Mouse (Mus musculus): ENCODE measurements at regions not wholly inside any gene's neighbourhood (a gene's known extent, or its start where the extent isn't known, plus 50 kb on each side); places are given as distances from the start of the nearest gene placed in this dataset.
A peak's percentile ranks its signal among the peaks of the same experiment; 100 is the strongest.

DNA sequence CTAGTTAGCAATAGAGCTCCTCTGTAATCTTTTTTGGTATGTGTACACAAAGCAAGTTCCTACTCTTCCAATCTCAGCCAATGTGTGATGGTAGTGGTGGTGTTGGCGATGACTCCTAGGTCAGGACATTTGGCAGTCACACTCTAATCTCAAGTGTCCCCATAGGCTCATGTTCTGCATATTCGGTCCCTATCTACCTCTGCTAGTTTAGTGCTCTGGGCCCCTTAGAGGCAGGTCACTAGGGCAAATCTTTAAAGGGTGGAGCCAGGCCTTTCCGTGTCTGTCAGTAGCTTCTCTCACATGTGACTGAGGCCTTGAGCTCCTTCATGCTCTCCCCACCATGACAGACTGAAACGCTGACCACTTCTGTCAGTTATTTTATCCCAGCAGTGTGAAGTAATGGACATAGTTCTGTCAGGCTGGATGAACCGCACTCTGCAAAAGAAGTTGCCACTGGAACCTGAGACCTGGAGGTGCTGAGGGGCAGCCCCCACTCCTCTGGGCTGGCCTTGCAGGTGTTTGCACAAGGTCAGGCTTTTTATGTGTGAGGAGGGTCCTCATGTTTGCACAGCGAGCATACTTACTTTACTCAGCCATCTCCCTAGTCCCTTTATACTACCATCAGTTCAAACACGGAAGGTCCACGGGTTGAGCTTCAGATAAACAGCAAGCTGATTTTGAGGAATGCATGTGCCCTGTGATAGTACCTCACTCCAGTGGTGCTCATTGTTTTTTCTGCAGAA is 75.3 kb upstream of the Ywhaq start:
- DNase-seq (ENCODE audit: inconsistent age in 2 of 2, low spot score in 1 of 2) = no peak

DNA sequence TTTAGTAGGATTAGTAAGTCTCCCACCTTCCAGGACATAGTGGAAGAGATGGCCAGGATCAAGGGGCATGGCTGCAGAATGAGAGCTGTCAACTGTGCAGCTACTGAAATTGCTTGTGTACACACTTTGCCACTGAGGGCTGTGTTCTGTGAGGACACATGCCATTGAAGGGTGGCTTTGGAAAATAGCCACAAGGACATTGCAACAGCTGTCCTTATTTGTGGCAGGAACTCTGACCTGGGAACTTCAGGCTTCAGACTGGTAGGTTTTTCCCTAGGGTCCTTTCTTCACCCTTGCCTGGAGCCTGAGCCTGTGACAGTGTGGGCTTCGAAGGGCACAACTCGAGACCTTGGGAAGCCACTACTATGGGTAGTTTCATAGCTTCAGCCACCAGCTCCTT is 64.2 kb upstream of the Ywhaq start:
- DNase-seq (ENCODE audit: inconsistent age in 2 of 2, low spot score in 1 of 2) = peak in 1 of 2 experiments; percentile 51

DNA sequence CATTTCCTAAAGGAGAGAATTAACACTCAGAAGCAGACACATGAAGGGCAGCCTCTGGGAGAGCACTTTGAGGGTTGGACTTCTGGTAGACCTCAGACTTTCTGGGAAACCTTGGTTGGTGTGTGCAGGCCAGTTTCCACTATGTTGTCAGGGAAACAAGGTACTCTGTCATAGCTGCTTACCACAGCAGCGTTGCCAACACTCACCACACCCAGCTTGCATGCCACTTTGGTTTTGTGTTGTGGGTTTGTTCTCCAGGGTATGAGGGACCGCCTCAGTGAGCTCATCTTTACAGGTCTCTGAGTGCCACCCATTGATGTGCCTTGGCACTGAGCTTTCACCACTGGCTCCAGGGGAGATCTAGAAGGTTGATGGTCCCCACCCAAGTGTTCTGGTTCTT is 62.8 kb upstream of the Ywhaq start:
- DNase-seq (ENCODE audit: inconsistent age in 2 of 2, low spot score in 1 of 2) = no peak

DNA sequence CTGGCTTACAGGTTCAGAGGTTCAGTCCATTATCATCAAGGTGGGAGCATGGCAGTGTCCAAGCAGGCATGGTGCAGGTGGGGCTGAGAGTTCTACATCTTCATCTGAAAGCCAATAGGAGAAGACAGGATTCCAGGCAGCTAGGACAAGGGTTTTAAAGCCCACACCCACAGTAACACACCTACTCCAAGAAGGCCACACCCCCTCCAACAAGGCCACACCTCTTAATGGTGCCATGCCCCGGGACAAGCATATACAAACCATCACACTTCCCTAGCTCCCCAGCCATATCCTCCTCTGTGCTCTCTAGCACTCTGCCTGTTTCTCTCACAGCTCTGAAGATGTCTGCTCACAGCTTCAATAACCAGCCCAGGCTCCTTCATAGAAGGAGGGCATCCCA is 61.8 kb upstream of the Ywhaq start:
- DNase-seq (ENCODE audit: inconsistent age in 2 of 2, low spot score in 1 of 2) = no peak

DNA sequence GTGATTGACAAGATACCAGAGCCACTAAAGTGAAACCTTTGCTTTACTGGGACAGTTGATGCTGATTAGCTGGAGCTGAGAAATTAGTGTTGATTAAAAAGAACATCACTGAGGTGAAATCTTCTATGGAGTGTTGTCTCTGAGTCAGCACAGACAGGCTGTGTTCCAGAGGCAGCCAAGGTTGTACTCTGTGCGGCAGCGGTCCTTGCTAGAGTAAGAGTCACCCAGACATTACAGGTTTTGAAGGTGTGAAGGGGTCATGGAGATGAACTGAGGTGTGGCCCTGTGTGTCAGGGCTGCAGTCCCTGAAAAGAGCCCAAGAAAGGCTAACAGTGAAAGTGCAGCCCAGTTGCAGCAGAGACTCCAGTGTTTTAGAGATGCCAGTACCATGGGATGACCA is 59.1 kb upstream of the Ywhaq start:
- DNase-seq (ENCODE audit: inconsistent age in 2 of 2, low spot score in 1 of 2) = peak; percentile 33 to 71

DNA sequence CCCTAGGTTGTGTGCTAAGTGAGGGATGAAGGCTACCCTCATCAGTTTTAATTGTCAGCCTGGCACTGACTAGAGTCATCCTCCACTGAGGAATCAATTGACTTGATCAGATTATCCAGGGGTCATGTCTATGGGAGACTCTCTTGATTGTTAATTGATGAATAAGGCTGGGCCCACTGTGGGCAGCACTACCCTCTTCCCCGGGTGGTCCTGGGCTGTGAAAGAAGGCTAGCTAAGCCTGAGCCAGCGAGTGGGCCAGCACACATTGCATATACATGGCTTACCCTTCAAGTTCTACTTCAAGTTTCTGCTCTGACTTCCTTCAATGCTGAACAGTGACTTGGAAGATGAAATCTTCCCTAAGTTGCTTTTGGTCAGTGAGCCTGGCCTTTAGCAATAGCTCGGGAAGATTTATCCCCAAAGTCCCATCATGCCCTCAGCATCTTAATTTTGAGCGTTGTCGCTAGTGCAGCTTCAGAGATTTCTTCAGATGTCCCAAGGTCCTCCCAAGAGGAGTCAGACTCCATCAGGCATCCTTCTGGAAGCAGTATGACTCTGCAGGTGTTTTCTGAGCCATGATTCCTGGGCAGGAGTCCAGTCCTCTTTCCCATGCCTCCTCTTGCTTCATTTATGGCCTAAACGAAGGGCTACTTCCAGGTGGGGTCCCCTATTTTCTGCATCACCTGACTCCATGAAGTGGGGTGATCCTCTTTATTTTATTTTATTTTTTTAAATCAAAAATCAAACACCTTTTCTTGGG is 55.7 kb upstream of the Ywhaq start:
- DNase-seq (ENCODE audit: inconsistent age in 2 of 2, low spot score in 1 of 2) = no peak

DNA sequence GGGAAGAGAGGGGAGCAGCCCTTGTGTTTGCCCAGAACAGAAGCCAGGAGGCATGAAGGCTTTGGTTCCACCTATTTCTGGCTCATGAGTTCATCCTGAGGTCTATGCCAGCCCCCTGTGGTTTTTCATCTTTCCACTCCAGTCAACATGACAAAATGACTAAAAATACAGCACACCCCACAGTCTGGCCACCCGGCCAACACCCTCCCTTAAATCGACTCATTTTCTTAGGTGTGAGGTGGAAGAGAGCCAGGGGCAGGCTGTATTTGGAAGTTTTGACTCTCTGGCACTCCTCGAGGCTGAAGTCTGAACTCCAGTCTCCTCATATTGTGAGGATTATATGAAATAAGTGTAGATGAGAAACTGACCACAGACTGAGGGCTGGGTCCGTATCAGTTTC is 55.0 kb upstream of the Ywhaq start:
- peak in 1 of 2 experiments; percentile 21 for DNase-seq (ENCODE audit: inconsistent age in 2 of 2, low spot score in 1 of 2)

DNA sequence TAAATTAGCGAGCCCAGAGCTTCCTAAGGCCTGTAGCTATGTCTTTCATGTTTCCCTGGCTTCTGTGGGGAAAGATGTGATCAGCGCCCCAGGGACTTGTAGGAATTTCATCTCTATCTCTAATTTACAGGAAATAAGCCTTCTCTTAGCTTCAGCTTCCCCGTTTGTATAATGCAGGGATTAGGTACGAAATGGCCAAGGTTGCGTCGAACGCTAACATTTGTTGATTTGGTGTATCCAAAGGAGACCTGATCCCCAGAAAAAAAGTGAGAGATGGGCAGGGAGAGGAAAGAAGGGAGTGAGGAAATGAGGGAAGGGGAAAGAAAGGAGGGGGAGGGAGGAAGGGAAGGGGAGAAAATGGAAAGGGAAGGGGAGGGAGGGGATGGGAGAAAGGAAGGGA is 54.5 kb upstream of the Ywhaq start:
- no peak for DNase-seq (ENCODE audit: inconsistent age in 2 of 2, low spot score in 1 of 2)

DNA sequence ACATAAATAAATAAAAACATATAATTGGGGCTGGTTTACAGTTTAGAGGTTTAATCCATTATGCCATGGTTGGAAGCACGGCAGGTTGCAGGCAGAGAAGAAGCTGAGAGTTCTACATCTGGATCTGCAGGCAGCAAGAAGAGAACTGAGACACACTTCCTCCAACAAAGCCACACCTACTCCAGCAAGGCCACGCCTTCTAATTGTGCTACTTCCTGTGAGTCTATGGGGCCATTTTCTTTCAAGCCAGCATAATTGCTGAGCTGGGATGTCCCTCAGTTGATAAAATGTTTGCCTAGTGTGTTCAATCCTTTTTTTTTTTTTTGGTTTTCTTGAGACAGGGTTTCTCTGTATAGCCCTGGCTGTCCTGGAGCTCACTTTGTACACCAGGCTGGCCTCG is 52.8 kb upstream of the Ywhaq start:
- no peak for DNase-seq (ENCODE audit: inconsistent age in 2 of 2, low spot score in 1 of 2)

Data from adrenal gland, adult (tissue).